Mouse (Mus musculus): ENCODE data around the gene Hist1h2bl. TPM values are rescaled to one million over a fixed set of nuclear protein-coding genes. Genes with fewer than 3 reads are reported as not detected.
"Not testable (repeated sequence)": the region's sequence is repeated elsewhere in the genome, so short reads cannot be mapped to it uniquely, and the experiment has no call there.

Gene Hist1h2bl
- total RNA-seq, 2 experiments from 2014 or later, result 25.0 to 36.7 TPM

- TF ChIP-seq CTCF (conservative IDR thresholded peaks at IDR 0.05), result peak; percentile 90
- peak overlapping the region; percentile 84 for H3K27ac ChIP-seq
- H3K4me3 ChIP-seq, result peak overlapping the region; percentile 67
- peak; percentile 76 to 79 for DNase-seq (ENCODE audit: low spot score in 2 of 2)
Observed at GRCm38 (mm10) chr13:21734010-21734905, 18.3 kb upstream of the Hist1h2bl start.

GRCm38 (mm10) chr13:21733466-21733865, 17.5 kb upstream of the Hist1h2bl start:
- no peak for DNase-seq (ENCODE audit: low spot score in 2 of 2)
- no peak overlapping the region for H3K27ac ChIP-seq
- H3K4me3 ChIP-seq, result no peak overlapping the region
- TF ChIP-seq CTCF (conservative IDR thresholded peaks at IDR 0.05), result no peak

- H3K4me3 ChIP-seq, result no peak overlapping the region
- DNase-seq (ENCODE audit: low spot score in 2 of 2), result no peak
- no peak overlapping the region for H3K27ac ChIP-seq
- TF ChIP-seq CTCF (conservative IDR thresholded peaks at IDR 0.05), result no peak
Observed at GRCm38 (mm10) chr13:21729544-21729943, 13.6 kb upstream of the Hist1h2bl start.

GRCm38 (mm10) chr13:21727948-21728572, 12.1 kb upstream of the Hist1h2bl start:
- no peak overlapping the region for H3K27ac ChIP-seq
- H3K4me3 ChIP-seq, result no peak overlapping the region
- no peak for TF ChIP-seq CTCF (conservative IDR thresholded peaks at IDR 0.05)
- DNase-seq (ENCODE audit: low spot score in 2 of 2), result no peak

- no peak for TF ChIP-seq CTCF (conservative IDR thresholded peaks at IDR 0.05)
- DNase-seq (ENCODE audit: low spot score in 2 of 2), result no peak
- Histone ChIP-seq H3K27ac (no peak overlapping the region), H3K4me3 (no peak overlapping the region)
Observed at GRCm38 (mm10) chr13:21722993-21723836, 7.3 kb upstream of the Hist1h2bl start.

- TF ChIP-seq CTCF (conservative IDR thresholded peaks at IDR 0.05), result no peak
- no peak for DNase-seq (ENCODE audit: low spot score in 2 of 2)
- Histone ChIP-seq H3K4me3 (peak overlapping the region; percentile 54), H3K27ac (peak overlapping the region; percentile 57; the same call in 1 of the 2 replicates)
Observed at GRCm38 (mm10) chr13:21722373-21722925, 6.5 kb upstream of the Hist1h2bl start.

- H3K4me3 ChIP-seq, result peak within 1 kb of the TSS; percentile 54
- peak; percentile 53 to 81 for DNase-seq (ENCODE audit: low spot score in 2 of 2)
- H3K27ac ChIP-seq, result peak within 1 kb of the TSS; percentile 57; the same call in 1 of the 2 replicates
Observed at GRCm38 (mm10) chr13:21721757-21722372, 5.9 kb upstream of the Hist1h2bl start, which contains the start of gene Hist1h2bm. Gene Hist1h2bm (plus strand): TSS chr13:21722044.

- not testable (repeated sequence) for DNase-seq (ENCODE audit: low spot score in 2 of 2); H3K27ac ChIP-seq
- peak overlapping the region; percentile 54 for H3K4me3 ChIP-seq
Observed at GRCm38 (mm10) chr13:21721107-21721756, 5.3 kb upstream of the Hist1h2bl start.

GRCm38 (mm10) chr13:21718381-21719080, 2.6 kb upstream of the Hist1h2bl start:
- TF ChIP-seq CTCF (conservative IDR thresholded peaks at IDR 0.05), result no peak
- peak overlapping the region; percentile 49; the same call in 1 of the 2 replicates for H3K4me3 ChIP-seq
- H3K27ac ChIP-seq, result no peak overlapping the region
- DNase-seq (ENCODE audit: low spot score in 2 of 2), result no peak

GRCm38 (mm10) chr13:21717397-21718357, 1.7 kb upstream of the Hist1h2bl start, which contains the start of gene Hist1h3h:
Gene Hist1h3h (plus strand): TSS chr13:21717659.
- DNase-seq (ENCODE audit: low spot score in 2 of 2), result peak; percentile 87 to 93
- Histone ChIP-seq H3K4me3 (peak within 1 kb of the TSS; percentile 58), H3K27ac (peak within 1 kb of the TSS; percentile 86)

GRCm38 (mm10) chr13:21716540-21717391, 823 bp upstream of the Hist1h2bl start:
- not testable (repeated sequence) for DNase-seq (ENCODE audit: low spot score in 2 of 2)
- peak overlapping the region; percentile 58 for H3K4me3 ChIP-seq
- H3K27ac ChIP-seq, result peak overlapping the region; percentile 86
